Mouse (Mus musculus): Measurements from ENCODE around the gene Zfp69. TPM values are rescaled to one million over a fixed set of nuclear protein-coding genes. Genes with fewer than 3 reads are reported as not detected.

The Zfp69 gene
- polyA plus RNA-seq, 1 experiment, result 2.3 TPM

DNA sequence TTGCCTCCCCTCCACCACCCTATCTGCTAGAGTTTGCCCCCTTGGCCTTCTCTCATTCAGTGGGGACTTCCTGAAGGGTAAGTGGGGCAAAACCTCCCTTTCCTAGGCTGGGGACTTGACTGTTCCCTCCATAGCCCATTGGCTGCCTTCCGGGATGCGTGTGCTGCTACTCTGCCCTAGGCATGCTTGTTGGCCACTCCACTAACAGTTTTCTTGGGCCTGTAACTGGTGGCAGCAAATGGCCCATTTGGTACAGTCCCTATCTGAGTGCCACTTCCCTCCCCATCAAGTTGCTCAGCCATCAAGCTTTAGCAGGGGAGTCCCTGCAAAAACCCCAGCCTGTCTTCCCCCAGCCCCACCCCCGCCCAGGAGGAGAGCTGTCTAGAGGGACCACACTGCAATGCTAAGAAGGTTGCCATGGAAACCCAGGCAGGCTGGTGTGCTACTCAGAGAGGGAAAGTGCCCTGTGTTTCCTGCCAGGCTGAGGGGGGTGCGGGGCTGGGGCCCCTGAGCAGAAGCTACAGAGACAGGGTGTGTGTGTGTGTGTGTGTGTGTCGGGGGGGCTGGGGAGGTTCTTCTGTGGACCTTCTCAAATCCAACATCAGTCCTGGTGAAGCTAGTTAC is 69.4 kb downstream of the Zfp69 start:
- H3K27me3 ChIP-seq (ENCODE audit: control insufficient read depth, insufficient read depth, low read length), result no peaks in the 10 kb centered on the region
- no peak for DNase-seq (ENCODE audit: low read depth in 1 of 2, low spot score in 2 of 2)
- H3K4me3 ChIP-seq (ENCODE audit: extremely low read depth, insufficient read depth, insufficient read length), result no peak overlapping the region
- no peaks in the 10 kb centered on the region for H3K4me1 ChIP-seq (ENCODE audit: control insufficient read depth, insufficient read depth, insufficient read length)
- 36% methylated on average over 5 of the region's 5 CpGs for WGBS
- no peaks in the 10 kb centered on the region for H3K36me3 ChIP-seq (ENCODE audit: control insufficient read depth, insufficient read depth, low read length)
- TF ChIP-seq POLR2A (IDR thresholded peaks at IDR 0.05; ENCODE audit: low read depth, low read length), result no peak
- TF ChIP-seq CTCF (IDR thresholded peaks at IDR 0.05; ENCODE audit: extremely low read depth, insufficient read depth, insufficient read length, insufficient replicate concordance), result no peak
- no peak overlapping the region for H3K27ac ChIP-seq (ENCODE audit: insufficient read depth, low read length)

DNA sequence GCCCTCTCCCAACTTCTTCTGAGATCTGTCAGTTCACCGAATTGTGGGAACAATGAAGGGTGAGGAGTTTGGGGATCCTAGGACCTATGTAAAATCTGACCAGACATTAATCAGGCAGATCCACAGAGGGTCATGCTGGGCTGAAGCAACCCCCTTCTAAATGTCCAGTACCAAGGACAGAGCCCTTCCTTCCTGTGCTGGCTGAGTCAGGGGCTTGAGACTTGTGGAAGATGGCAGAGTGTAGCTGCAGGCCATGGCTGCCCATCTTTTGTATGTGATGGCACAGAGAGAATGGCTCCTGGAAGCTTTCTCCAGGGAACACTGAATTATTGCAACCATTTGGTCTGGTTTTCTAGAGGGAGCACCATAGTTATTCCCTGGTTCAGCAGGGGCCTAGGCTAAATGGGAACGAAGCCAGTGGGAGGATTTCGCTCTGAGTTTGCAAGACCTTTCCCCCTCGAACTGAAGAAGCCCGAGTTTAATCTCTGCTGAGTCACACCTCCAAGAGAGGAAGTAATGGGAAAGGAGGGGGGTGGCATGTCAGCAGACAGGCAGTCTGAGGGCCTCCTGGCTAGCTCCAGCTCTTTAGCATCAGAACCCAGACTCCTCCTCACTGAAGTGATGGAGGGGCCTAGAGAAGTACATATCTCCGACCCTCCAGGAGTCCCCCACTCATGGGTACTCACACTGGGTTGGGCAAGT is 70.6 kb downstream of the Zfp69 start:
- Histone ChIP-seq H3K4me1 (ENCODE audit: control insufficient read depth, insufficient read depth, insufficient read length) (no peaks in the 10 kb centered on the region), H3K27me3 (ENCODE audit: control insufficient read depth, insufficient read depth, low read length) (no peaks in the 10 kb centered on the region), H3K27ac (ENCODE audit: insufficient read depth, low read length) (no peak overlapping the region), H3K36me3 (ENCODE audit: control insufficient read depth, insufficient read depth, low read length) (no peaks in the 10 kb centered on the region), H3K4me3 (ENCODE audit: extremely low read depth, insufficient read depth, insufficient read length) (no peak overlapping the region)
- no peak for DNase-seq (ENCODE audit: low read depth in 1 of 2, low spot score in 2 of 2)
- 30% methylated on average over 6 of the region's 6 CpGs for WGBS
- no peak for TF ChIP-seq POLR2A (IDR thresholded peaks at IDR 0.05; ENCODE audit: low read depth, low read length)
- TF ChIP-seq CTCF (IDR thresholded peaks at IDR 0.05; ENCODE audit: extremely low read depth, insufficient read depth, insufficient read length, insufficient replicate concordance), result no peak

Other genes starting within 250 kb of the Zfp69 start
- gene Kcnq4, start 203.1 kb downstream of the Zfp69 start, polyA plus RNA-seq (2012; rRNA removed), result 0.65 and 0.98 TPM in 2 replicates
- gene Nfyc, start 120.1 kb downstream of the Zfp69 start, polyA plus RNA-seq (2012; rRNA removed), result 105 and 161 TPM in 2 replicates
- gene Rims3, start 96.9 kb downstream of the Zfp69 start, polyA plus RNA-seq (2012; rRNA removed), result 6.2 and 8.7 TPM in 2 replicates
- gene Exo5, start 26.7 kb downstream of the Zfp69 start, polyA plus RNA-seq (2012; rRNA removed), result 4.1 and 4.5 TPM in 2 replicates
- 63.7 and 71.5 TPM in 2 replicates for gene Smap2, start 65.5 kb upstream of the Zfp69 start, polyA plus RNA-seq (2012; rRNA removed)
- 0.02 and 0.06 TPM in 2 replicates for gene Col9a2, start 87.7 kb upstream of the Zfp69 start, polyA plus RNA-seq (2012; rRNA removed)
- gene Zmpste24, start 146.5 kb upstream of the Zfp69 start, polyA plus RNA-seq (2012; rRNA removed), result 8.1 and 9.8 TPM in 2 replicates
- gene Tmco2, start 157.5 kb upstream of the Zfp69 start, polyA plus RNA-seq (2012; rRNA removed), result not detected in 2 replicates

Measured in spleen, adult 2 months (tissue).